Mouse (Mus musculus): ENCODE data around the gene Psma6. TPM values are rescaled to one million over a fixed set of nuclear protein-coding genes. Genes with fewer than 3 reads are reported as not detected.
"Not testable (repeated sequence)": the region's sequence is repeated elsewhere in the genome, so short reads cannot be mapped to it uniquely, and the experiment has no call there.

Psma6 gene
- polyA plus RNA-seq, 1 experiment from 2014 or later: 433 TPM

DNA sequence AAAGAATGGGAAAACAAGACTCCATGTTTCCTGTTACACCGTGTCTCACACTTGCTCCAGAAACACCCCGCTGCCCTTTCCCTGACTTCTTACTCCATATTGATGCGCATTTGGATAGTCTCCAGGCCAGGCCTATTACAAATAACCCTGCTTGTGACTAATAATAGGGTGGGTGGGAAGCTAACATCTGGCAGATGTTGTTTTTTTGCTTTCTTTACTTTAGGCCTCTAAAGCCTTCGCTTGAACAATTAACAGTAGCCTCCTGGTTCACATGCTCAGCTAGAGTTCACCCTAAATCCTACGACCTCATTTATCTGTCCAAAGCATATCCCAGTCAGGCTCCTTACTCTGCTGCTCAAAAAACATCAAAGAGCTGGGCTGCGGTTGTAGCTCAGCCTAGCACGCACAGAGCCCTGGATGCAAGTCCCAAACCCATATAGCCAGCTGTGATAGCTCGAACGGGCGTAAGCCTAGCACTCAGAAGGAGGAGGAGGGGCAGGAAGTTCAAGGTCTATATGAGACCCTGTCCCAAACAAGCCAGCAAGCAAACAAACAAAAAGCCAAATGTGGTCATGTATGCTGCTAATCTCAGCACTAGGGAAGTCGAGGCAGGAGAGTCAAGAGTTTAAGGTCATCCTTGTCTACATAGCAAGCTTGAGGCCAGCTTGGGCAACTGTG is 3.9 kb downstream of the Psma6 start:
- H3K4me2 ChIP-seq (ENCODE audit: low read length): no peak overlapping the region
- DNase-seq (ENCODE audit: low spot score) (no peak), ATAC-seq (replicated peaks; ENCODE audit: low FRiP score, low TSS enrichment, low read depth) (no peak)
- H3K9me3 ChIP-seq (ENCODE audit: control insufficient read depth, low read length): no peaks in the 10 kb centered on the region
- no peaks in the 10 kb centered on the region for H3K27me3 ChIP-seq (replicated peaks; ENCODE audit: control insufficient read depth, insufficient read depth, low read length)
- no peak overlapping the region for H3K4me3 ChIP-seq (ENCODE audit: low read depth, low read length)
- H3K4me1 ChIP-seq (replicated peaks; ENCODE audit: control insufficient read depth, insufficient read depth, low read length): no peaks in the 10 kb centered on the region
- H3K9ac ChIP-seq (ENCODE audit: low read length): no peak overlapping the region
- no peaks in the 10 kb centered on the region for H3K36me3 ChIP-seq (ENCODE audit: control insufficient read depth, insufficient read depth, low read length)
- H3K27ac ChIP-seq (ENCODE audit: low read depth): no peak overlapping the region
- WGBS: 63% methylated on average over 11 of the region's 11 CpGs

DNA sequence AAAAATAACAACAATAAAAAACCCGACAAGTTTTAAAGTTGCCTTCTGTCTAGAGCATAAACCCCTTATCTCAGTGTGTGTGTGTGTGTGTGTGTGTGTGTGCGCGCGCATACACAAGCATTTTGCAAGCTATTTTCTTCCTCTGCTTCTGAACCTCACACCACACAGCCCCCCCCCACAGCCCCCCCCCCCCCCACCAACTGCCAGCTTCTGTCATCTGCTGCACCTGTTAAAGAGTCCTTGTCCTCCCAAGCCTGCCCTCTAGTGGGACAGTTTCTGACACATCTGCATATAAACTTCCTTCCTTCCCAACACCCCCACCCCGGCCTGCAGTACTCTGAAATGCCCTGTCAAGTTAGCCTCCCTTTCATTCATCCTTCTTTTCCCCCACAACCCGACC is 4.5 kb downstream of the Psma6 start:
- ATAC-seq (replicated peaks; ENCODE audit: low FRiP score, low TSS enrichment, low read depth) (no peak), DNase-seq (ENCODE audit: low spot score) (no peak)
- Histone ChIP-seq H3K9ac (ENCODE audit: low read length) (no peak overlapping the region), H3K4me1 (replicated peaks; ENCODE audit: control insufficient read depth, insufficient read depth, low read length) (no peaks in the 10 kb centered on the region), H3K27me3 (replicated peaks; ENCODE audit: control insufficient read depth, insufficient read depth, low read length) (no peaks in the 10 kb centered on the region), H3K9me3 (ENCODE audit: control insufficient read depth, low read length) (no peaks in the 10 kb centered on the region), H3K4me3 (ENCODE audit: low read depth, low read length) (no peak overlapping the region), H3K4me2 (ENCODE audit: low read length) (no peak overlapping the region), H3K36me3 (ENCODE audit: control insufficient read depth, insufficient read depth, low read length) (no peaks in the 10 kb centered on the region), H3K27ac (ENCODE audit: low read depth) (no peak overlapping the region)
- 77% methylated on average over 6 of the region's 6 CpGs for WGBS

DNA sequence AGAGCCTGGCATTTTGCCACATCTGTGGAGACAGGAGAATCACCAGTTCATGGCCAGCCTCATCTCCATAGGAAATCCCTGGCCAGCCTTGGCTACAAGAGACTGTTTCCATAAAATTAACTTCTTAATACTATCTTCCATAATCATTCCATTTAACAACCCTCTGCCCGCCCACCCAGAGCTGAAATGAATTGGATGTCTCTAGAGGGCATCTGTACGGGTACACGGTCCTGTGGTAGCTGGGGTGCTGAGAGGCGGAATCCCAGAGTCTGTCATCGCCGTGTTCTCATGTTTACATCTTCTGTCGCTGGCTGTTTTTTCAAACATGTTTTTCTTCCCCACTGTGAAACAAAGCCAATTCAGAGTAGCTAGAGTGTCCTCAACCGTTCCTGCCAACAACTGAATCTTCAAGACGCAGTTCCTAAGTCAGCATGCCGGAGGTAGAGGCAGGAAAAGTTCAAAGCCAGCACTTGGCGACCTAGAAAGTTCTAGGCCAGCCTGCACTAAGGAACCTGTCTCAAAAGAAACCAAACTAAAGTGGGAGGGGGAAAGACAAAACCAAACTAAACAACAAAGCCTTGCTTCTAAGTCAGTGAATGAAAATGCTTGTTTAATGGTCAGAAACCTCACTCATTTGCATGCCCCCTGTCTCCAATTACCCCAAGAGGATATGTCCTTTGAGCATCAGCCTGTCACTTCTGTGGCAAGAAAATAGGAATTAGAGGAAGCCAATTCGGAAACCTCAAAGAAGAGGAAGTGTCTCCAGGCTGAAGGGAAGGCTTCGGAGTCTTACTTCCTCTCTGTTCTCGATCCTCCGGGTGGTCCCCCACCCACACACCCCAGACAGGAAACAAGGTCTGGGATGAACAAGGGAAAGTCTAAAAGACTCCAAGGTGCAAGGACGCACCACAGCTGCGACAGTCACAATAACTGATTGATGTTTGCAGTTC is 5.4 kb downstream of the Psma6 start:
- Histone ChIP-seq H3K4me2 (ENCODE audit: low read length) (no peak overlapping the region), H3K36me3 (ENCODE audit: control insufficient read depth, insufficient read depth, low read length) (no peaks in the 10 kb centered on the region), H3K27ac (ENCODE audit: low read depth) (no peak overlapping the region), H3K4me3 (ENCODE audit: low read depth, low read length) (no peak overlapping the region), H3K27me3 (replicated peaks; ENCODE audit: control insufficient read depth, insufficient read depth, low read length) (no peaks in the 10 kb centered on the region), H3K4me1 (replicated peaks; ENCODE audit: control insufficient read depth, insufficient read depth, low read length) (no peaks in the 10 kb centered on the region), H3K9me3 (ENCODE audit: control insufficient read depth, low read length) (no peaks in the 10 kb centered on the region), H3K9ac (ENCODE audit: low read length) (no peak overlapping the region)
- ATAC-seq (replicated peaks; ENCODE audit: low FRiP score, low TSS enrichment, low read depth) (no peak), DNase-seq (ENCODE audit: low spot score) (no peak)
- WGBS: 78% methylated on average over 17 of the region's 17 CpGs

DNA sequence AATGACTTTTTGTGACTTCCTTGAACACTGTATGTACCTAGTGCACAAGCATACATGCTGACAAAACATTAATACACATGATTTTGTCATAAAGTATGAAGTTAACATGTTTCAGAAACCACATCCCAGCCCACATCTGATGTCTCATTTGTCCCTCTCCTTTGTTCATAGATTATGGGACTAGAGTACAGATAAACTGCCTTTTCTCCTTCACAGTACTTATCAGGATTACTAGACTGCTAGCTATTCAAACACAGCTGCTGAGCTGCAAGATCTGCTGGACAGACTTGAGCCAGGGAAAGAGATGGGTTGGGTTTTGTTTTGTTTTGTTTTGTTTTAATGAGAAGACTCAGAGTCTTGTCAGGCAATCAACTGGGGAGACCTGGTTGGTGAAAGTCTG is 8.1 kb downstream of the Psma6 start:
- no peaks in the 10 kb centered on the region for H3K9me3 ChIP-seq (ENCODE audit: control insufficient read depth, low read length)
- no peak overlapping the region for H3K27ac ChIP-seq (ENCODE audit: low read depth)
- H3K9ac ChIP-seq (ENCODE audit: low read length): no peak overlapping the region
- ATAC-seq (replicated peaks; ENCODE audit: low FRiP score, low TSS enrichment, low read depth) (no peak), DNase-seq (ENCODE audit: low spot score) (no peak)
- no peak overlapping the region for H3K4me2 ChIP-seq (ENCODE audit: low read length)
- H3K36me3 ChIP-seq (ENCODE audit: control insufficient read depth, insufficient read depth, low read length): no peaks in the 10 kb centered on the region
- no peaks in the 10 kb centered on the region for H3K27me3 ChIP-seq (replicated peaks; ENCODE audit: control insufficient read depth, insufficient read depth, low read length)
- H3K4me1 ChIP-seq (replicated peaks; ENCODE audit: control insufficient read depth, insufficient read depth, low read length): no peaks in the 10 kb centered on the region
- no peak overlapping the region for H3K4me3 ChIP-seq (ENCODE audit: low read depth, low read length)

DNA sequence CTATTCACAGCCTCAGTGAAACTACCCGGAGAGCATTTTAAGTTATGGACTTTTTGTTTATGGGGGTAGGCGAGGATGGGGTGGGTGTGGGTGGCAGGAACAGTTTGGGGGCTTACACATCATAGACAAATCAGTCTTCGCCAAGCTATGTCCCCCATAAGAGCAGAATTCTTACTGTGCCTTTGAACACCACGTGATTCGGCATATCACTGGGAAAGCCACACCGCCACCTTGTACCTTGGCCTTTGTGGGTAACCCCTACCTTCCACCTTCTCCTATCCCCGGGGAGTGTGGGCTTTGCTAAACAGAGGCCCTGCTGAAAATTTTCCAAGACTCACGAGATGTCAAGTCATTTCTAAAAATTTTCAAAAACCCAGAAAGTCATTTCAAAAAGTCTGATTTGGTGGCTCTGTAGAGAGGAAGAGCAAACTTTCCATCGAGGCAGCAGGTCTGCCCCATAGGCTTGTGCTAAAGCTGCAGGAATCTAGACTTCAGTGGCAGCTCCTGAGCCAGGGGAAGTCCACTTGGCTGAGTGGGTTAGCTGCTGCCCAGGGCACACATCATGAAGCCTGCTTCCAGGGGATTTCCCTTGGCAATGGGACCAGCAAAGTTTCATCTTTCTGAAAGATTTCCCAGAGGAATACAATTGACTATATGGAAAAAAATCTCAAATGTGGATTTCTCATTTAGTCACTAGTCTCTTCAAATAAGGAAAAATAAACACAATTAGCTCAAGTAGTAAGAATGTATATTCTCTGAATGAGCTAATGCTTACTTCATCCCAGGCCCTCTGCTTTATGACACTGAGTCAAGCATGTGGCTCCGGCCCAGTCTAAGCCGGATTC is 8.9 kb downstream of the Psma6 start:
- no peaks in the 10 kb centered on the region for H3K36me3 ChIP-seq (ENCODE audit: control insufficient read depth, insufficient read depth, low read length)
- no peak overlapping the region for H3K4me2 ChIP-seq (ENCODE audit: low read length)
- H3K27me3 ChIP-seq (replicated peaks; ENCODE audit: control insufficient read depth, insufficient read depth, low read length): no peaks in the 10 kb centered on the region
- WGBS: 86% methylated on average over 11 of the region's 11 CpGs
- no peak overlapping the region for H3K27ac ChIP-seq (ENCODE audit: low read depth)
- no peak overlapping the region for H3K9ac ChIP-seq (ENCODE audit: low read length)
- H3K4me1 ChIP-seq (replicated peaks; ENCODE audit: control insufficient read depth, insufficient read depth, low read length): 0 out of 2 replicates have a peak, but pooled peaks cover 5% of the 10 kb centered on the region
- ATAC-seq (replicated peaks; ENCODE audit: low FRiP score, low TSS enrichment, low read depth) (no peak), DNase-seq (ENCODE audit: low spot score) (no peak)
- H3K9me3 ChIP-seq (ENCODE audit: control insufficient read depth, low read length): no peaks in the 10 kb centered on the region
- H3K4me3 ChIP-seq (ENCODE audit: low read depth, low read length): no peak overlapping the region

DNA sequence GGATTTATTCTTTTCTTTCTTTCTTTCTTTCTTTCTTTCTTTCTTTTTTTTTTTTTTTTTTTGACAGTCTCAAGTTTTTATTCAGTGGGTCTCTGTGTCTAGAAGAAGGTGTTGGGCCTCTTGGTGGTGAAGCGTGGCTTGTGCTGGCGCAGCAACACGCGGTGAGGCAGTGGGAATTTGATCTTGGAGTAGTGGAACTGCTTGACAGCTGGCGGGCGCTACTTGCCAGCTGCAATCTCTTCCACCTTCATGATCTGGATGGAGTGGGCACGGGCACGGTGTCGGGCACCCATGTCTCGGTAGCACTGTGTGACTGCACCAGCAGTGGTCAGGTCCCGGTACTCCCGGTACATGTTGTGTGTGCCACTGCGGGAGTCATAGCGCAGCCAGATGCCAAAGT is 11.6 kb downstream of the Psma6 start:
- not testable (repeated sequence) for H3K9ac ChIP-seq (ENCODE audit: low read length); H3K4me3 ChIP-seq (ENCODE audit: low read depth, low read length); H3K27ac ChIP-seq (ENCODE audit: low read depth); H3K9me3 ChIP-seq (ENCODE audit: control insufficient read depth, low read length); DNase-seq (ENCODE audit: low spot score); ATAC-seq (replicated peaks; ENCODE audit: low FRiP score, low TSS enrichment, low read depth); H3K27me3 ChIP-seq (replicated peaks; ENCODE audit: control insufficient read depth, insufficient read depth, low read length); H3K4me2 ChIP-seq (ENCODE audit: low read length); H3K36me3 ChIP-seq (ENCODE audit: control insufficient read depth, insufficient read depth, low read length)
- H3K4me1 ChIP-seq (replicated peaks; ENCODE audit: control insufficient read depth, insufficient read depth, low read length): peaks cover 15% of the 10 kb centered on the region
- 90% methylated on average over 14 of the region's 14 CpGs for WGBS

DNA sequence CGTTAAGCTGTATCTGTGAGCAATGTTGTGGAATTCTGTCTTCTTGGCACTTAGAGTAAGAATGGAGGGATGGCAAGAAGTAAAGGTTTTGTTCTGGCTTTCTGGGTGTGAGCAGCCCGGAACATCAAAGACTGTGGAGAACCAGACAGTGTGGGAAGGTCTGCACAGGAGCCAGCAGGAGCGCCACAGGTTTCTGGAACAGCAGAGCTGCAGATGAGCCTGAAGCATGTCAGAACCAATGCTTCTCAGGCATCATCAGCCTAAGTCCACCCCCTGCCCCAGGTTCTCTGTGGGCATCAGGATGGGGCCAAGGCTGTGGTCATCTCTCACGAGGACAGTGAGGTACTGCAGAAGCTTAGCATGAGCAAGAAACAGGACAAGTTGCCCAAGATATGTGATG is 12.5 kb downstream of the Psma6 start:
- no peak for ATAC-seq (replicated peaks; ENCODE audit: low FRiP score, low TSS enrichment, low read depth)
- Histone ChIP-seq H3K4me2 (ENCODE audit: low read length) (no peak overlapping the region), H3K27ac (ENCODE audit: low read depth) (no peak overlapping the region), H3K9me3 (ENCODE audit: control insufficient read depth, low read length) (no peaks in the 10 kb centered on the region), H3K4me1 (replicated peaks; ENCODE audit: control insufficient read depth, insufficient read depth, low read length) (peaks cover 15% of the 10 kb centered on the region), H3K4me3 (ENCODE audit: low read depth, low read length) (no peak overlapping the region), H3K9ac (ENCODE audit: low read length) (no peak overlapping the region), H3K27me3 (replicated peaks; ENCODE audit: control insufficient read depth, insufficient read depth, low read length) (no peaks in the 10 kb centered on the region), H3K36me3 (ENCODE audit: control insufficient read depth, insufficient read depth, low read length) (no peaks in the 10 kb centered on the region)
- DNase-seq (ENCODE audit: low spot score): no peak
- 88% methylated on average over 4 of the region's 4 CpGs for WGBS

DNA sequence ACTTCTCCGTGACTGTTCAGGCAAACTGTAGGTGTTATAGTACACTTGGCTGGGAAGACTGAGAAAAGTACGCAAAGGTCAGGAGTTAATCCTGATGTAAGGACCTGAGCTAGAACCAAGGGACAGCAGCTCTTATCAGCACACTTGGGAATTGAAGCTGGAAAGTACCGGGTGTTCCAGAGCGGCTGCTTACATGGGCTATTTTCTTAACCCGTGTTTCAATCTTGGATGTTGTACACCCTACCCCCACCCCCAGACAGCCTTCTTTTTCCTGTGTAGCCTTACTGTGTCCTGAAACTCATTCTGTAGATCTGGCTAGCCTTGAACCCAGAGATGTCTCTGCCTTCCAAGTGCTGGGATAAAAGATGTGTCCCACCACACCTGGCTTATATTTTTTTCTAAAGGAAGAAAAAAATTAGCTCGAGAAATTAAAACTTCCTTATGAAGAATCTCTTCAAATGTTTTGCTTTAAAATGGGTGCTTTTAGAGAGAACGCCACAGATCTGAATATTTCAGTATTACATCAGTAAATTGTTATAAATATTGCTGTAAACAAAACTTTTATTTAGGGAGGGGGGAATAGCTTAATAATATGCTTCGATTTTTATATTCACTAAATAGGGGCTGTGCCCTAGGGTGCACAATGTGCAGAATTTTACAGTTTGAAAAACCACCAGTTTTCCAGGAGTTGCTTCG is 13.7 kb downstream of the Psma6 start:
- H3K4me2 ChIP-seq (ENCODE audit: low read length): peak overlapping the region; percentile 95
- ATAC-seq (replicated peaks; ENCODE audit: low FRiP score, low TSS enrichment, low read depth) (no peak), DNase-seq (ENCODE audit: low spot score) (no peak)
- H3K4me3 ChIP-seq (ENCODE audit: low read depth, low read length): peak overlapping the region; percentile 85
- peak overlapping the region; percentile 75 for H3K27ac ChIP-seq (ENCODE audit: low read depth)
- peak overlapping the region; percentile 86 for H3K9ac ChIP-seq (ENCODE audit: low read length)
- no peaks in the 10 kb centered on the region for H3K27me3 ChIP-seq (replicated peaks; ENCODE audit: control insufficient read depth, insufficient read depth, low read length)
- H3K36me3 ChIP-seq (ENCODE audit: control insufficient read depth, insufficient read depth, low read length): no peaks in the 10 kb centered on the region; the same call in 1 of the 2 replicates
- 52% methylated on average over 9 of the region's 9 CpGs for WGBS
- H3K4me1 ChIP-seq (replicated peaks; ENCODE audit: control insufficient read depth, insufficient read depth, low read length): peaks cover 15% of the 10 kb centered on the region
- no peaks in the 10 kb centered on the region for H3K9me3 ChIP-seq (ENCODE audit: control insufficient read depth, low read length)

Data from intestine, embryonic 14.5 days (tissue).